Mouse (Mus musculus) stomach, postnatal 0 days (tissue): ENCODE results near the gene Gtf2a2. TPM values are rescaled to one million over a fixed set of nuclear protein-coding genes. Genes with fewer than 3 reads are reported as not detected.

Experiments used
- ATAC-seq: fragments of 200-750 bp; cut with Nextera tagmentation; 2 replicates; pipeline ENCODE4 v1.8.0; 2017; ENCODE audit not compliant: low FRiP score, low TSS enrichment
- DNase-seq: peaks from one replicate; pipeline ENCODE4 v3.0.0-alpha.2; 2016; ENCODE audit warnings: low spot score
- H3K27ac ChIP-seq: fragments of 300-500 bp; sonication (generic); replicated peaks from 2 replicates; pipeline ENCODE4 v1.5.1; 2014; ENCODE audit warnings: mild to moderate bottlenecking, control low read depth
- H3K27me3 ChIP-seq: fragments of 300-500 bp; sonication (generic); 2 replicates; pipeline ENCODE4 v1.6.1; 2014; ENCODE audit warnings: low read length; ENCODE audit not compliant: control insufficient read depth, insufficient read depth
- H3K36me3 ChIP-seq: fragments of 300-500 bp; sonication (generic); 2 replicates; pipeline ENCODE4 v1.6.1; 2014; ENCODE audit warnings: low read length, mixed read lengths; ENCODE audit not compliant: control insufficient read depth, insufficient read depth
- H3K4me1 ChIP-seq: fragments of 300-500 bp; sonication (generic); replicated peaks from 2 replicates; pipeline ENCODE4 v1.6.1; 2014; ENCODE audit warnings: antibody characterized with exemption; ENCODE audit not compliant: control insufficient read depth, insufficient read depth
- H3K4me2 ChIP-seq: fragments of 300-500 bp; sonication (generic); replicated peaks from 2 replicates; pipeline ENCODE4 v1.6.1; 2014; ENCODE audit warnings: low read depth, mild to moderate bottlenecking, control low read depth, moderate library complexity
- H3K4me3 ChIP-seq: fragments of 300-500 bp; sonication (generic); 2 replicates; pipeline ENCODE4 v1.5.1; 2014; ENCODE audit warnings: low read depth, low read length, control low read depth
- H3K9ac ChIP-seq: fragments of 300-500 bp; sonication (generic); 2 replicates; pipeline ENCODE4 v1.6.1; 2014; ENCODE audit warnings: mild to moderate bottlenecking, low read length, control low read depth, mixed read lengths
- H3K9me3 ChIP-seq: fragments of 300-500 bp; sonication (generic); 2 replicates; pipeline ENCODE4 v1.6.1; 2016; ENCODE audit warnings: low read length; ENCODE audit not compliant: control insufficient read depth
- CTCF ChIP-seq: IDR thresholded peaks from 2 replicates; pipeline ENCODE4 v1.5.1; 2016; ENCODE audit warnings: antibody characterized with exemption, low read depth, mild to moderate bottlenecking, moderate library complexity
- EP300 ChIP-seq: optimal IDR thresholded peaks from 2 replicates; pipeline ENCODE3; 2016; ENCODE audit warnings: antibody characterized with exemption
- WGBS: fragments of 180-500 bp; shearing (Covaris S2); extraction: QIAGEN DNeasy Blood & Tissue Kit; methylation state at CpG from one replicate; pipeline ENCODE4 v1.1.7; 2014; 5-methylcytosine and 5-hydroxymethylcytosine counted together
- polyA plus RNA-seq: library from polyadenylated mRNA; unstranded; fragments of >200 nt; fragmentation: Nextera tagmentation; extraction: Ambion mirVana; gene quantifications from 2 replicates; pipeline ENCODE4 v1.2.1, GENCODE M21; 2015

Gene Gtf2a2
- polyA plus RNA-seq: 159 and 160 TPM in 2 replicates

GRCm38 (mm10) chr9:70012408-70012901, at the start of gene Gtf2a2:
Gtf2a2 (plus strand) TSS chr9:70012550.
- no peaks in the 10 kb centered on the region for H3K27me3 ChIP-seq
- peak within 1 kb of the TSS; percentile 72 for H3K4me2 ChIP-seq
- 0 out of 2 replicates have a peak, but pooled peaks have one; percentile 4 for TF ChIP-seq CTCF
- TF ChIP-seq EP300: no peak
- ATAC-seq: peak; percentile 93
- H3K9me3 ChIP-seq: no peaks in the 10 kb centered on the region
- H3K27ac ChIP-seq: peak within 1 kb of the TSS; percentile 95
- H3K9ac ChIP-seq: peak within 1 kb of the TSS; percentile 94
- WGBS: 1% methylated on average over 53 of the region's 57 CpGs
- H3K4me1 ChIP-seq: no peaks in the 10 kb centered on the region
- peak within 1 kb of the TSS; percentile 95 for H3K4me3 ChIP-seq
- peak; percentile 97 for DNase-seq
- peaks cover 18% of the 10 kb centered on the region; the same call in 1 of the 2 replicates for H3K36me3 ChIP-seq

- no peaks in the 10 kb centered on the region for H3K36me3 ChIP-seq
- H3K9me3 ChIP-seq: no peaks in the 10 kb centered on the region
- no peak for DNase-seq
- TF ChIP-seq EP300 (no peak), CTCF (no peak)
- no peak overlapping the region for H3K4me2 ChIP-seq
- no peak overlapping the region for H3K9ac ChIP-seq
- H3K4me1 ChIP-seq: no peaks in the 10 kb centered on the region
- H3K27ac ChIP-seq: no peak overlapping the region
- no peaks in the 10 kb centered on the region for H3K27me3 ChIP-seq
- no peak overlapping the region for H3K4me3 ChIP-seq
- no peak for ATAC-seq
- WGBS: 51% methylated on average over 3 of the region's 3 CpGs
Observed at GRCm38 (mm10) chr9:69964370-69964769, 48.0 kb upstream of the Gtf2a2 start.

GRCm38 (mm10) chr9:69985526-69985925, 26.8 kb upstream of the Gtf2a2 start:
- ATAC-seq (no peak), DNase-seq (no peak)
- TF ChIP-seq EP300: no peak
- no peak for TF ChIP-seq CTCF
- Histone ChIP-seq H3K4me2 (no peak overlapping the region), H3K4me3 (no peak overlapping the region), H3K36me3 (no peaks in the 10 kb centered on the region), H3K9me3 (no peaks in the 10 kb centered on the region), H3K9ac (no peak overlapping the region), H3K27me3 (no peaks in the 10 kb centered on the region), H3K4me1 (no peaks in the 10 kb centered on the region; the same call in 1 of the 2 replicates), H3K27ac (no peak overlapping the region)
- 83% methylated on average over 1 of the region's 1 CpGs for WGBS

GRCm38 (mm10) chr9:69986063-69986462, 26.3 kb upstream of the Gtf2a2 start:
- Histone ChIP-seq H3K27ac (no peak overlapping the region), H3K4me1 (no peaks in the 10 kb centered on the region; the same call in 1 of the 2 replicates), H3K9ac (no peak overlapping the region), H3K4me2 (no peak overlapping the region), H3K4me3 (no peak overlapping the region), H3K9me3 (no peaks in the 10 kb centered on the region), H3K27me3 (no peaks in the 10 kb centered on the region), H3K36me3 (no peaks in the 10 kb centered on the region)
- ATAC-seq (no peak), DNase-seq (no peak)
- TF ChIP-seq EP300 (no peak), CTCF (no peak)
- 77% methylated on average over 10 of the region's 10 CpGs for WGBS

- H3K27ac ChIP-seq: no peak overlapping the region
- H3K4me1 ChIP-seq: no peaks in the 10 kb centered on the region; the same call in 1 of the 2 replicates
- WGBS: 85% methylated on average over 5 of the region's 5 CpGs
- DNase-seq (no peak), ATAC-seq (no peak)
- H3K9ac ChIP-seq: no peak overlapping the region
- H3K4me2 ChIP-seq: no peak overlapping the region
- H3K9me3 ChIP-seq: no peaks in the 10 kb centered on the region
- TF ChIP-seq CTCF (no peak), EP300 (no peak)
- H3K4me3 ChIP-seq: no peak overlapping the region
- H3K27me3 ChIP-seq: no peaks in the 10 kb centered on the region
- no peaks in the 10 kb centered on the region for H3K36me3 ChIP-seq
Observed at GRCm38 (mm10) chr9:69986571-69986970, 25.8 kb upstream of the Gtf2a2 start.

GRCm38 (mm10) chr9:69987579-69987978, 24.8 kb upstream of the Gtf2a2 start:
- H3K27ac ChIP-seq: no peak overlapping the region
- H3K4me3 ChIP-seq: no peak overlapping the region
- TF ChIP-seq EP300 (no peak), CTCF (peak; percentile 88)
- no peaks in the 10 kb centered on the region for H3K36me3 ChIP-seq
- DNase-seq: peak; percentile 59
- H3K27me3 ChIP-seq: no peaks in the 10 kb centered on the region
- no peak overlapping the region for H3K9ac ChIP-seq
- ATAC-seq: no peak
- no peaks in the 10 kb centered on the region for H3K9me3 ChIP-seq
- WGBS: under 1% methylated on average over 3 of the region's 3 CpGs
- no peak overlapping the region for H3K4me2 ChIP-seq
- H3K4me1 ChIP-seq: no peaks in the 10 kb centered on the region; the same call in 1 of the 2 replicates
